Mouse (Mus musculus) kidney, postnatal 14 days (tissue): ENCODE results near the gene Sh3pxd2a.

ENCODE experiments used
- DNase-seq: peaks from one replicate; pipeline ENCODE4 v3.0.0; 2022; ENCODE audit warnings: mixed read lengths

The Sh3pxd2a gene

DNA sequence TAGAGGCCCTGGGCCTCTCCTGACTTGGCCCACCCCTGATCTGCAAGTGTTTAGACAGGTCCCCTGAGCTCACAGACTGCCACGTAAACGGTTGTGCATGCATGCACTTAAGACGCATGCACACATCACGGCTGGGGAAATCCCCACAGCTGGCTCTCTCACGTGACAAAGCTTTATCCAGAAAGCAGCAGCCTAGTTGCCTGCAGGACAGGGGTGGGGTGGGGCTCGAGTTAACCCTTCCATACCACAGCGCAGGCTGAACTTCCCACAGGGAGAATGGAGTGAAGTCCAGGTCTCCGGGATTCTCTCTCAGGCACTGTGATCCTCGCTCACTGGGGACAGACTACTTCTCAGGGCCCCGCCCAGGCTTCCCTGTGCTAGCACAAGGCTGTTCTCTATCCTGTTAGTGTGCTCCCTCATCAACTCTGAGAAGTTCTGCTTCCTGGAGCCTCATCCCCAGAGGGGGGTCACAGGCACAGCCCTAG is 133.4 kb downstream of the Sh3pxd2a start:
- peak; percentile 64 for DNase-seq

- no peak for DNase-seq
Observed at GRCm38 (mm10) chr19:47329102-47329501, 135.1 kb downstream of the Sh3pxd2a start.

DNA sequence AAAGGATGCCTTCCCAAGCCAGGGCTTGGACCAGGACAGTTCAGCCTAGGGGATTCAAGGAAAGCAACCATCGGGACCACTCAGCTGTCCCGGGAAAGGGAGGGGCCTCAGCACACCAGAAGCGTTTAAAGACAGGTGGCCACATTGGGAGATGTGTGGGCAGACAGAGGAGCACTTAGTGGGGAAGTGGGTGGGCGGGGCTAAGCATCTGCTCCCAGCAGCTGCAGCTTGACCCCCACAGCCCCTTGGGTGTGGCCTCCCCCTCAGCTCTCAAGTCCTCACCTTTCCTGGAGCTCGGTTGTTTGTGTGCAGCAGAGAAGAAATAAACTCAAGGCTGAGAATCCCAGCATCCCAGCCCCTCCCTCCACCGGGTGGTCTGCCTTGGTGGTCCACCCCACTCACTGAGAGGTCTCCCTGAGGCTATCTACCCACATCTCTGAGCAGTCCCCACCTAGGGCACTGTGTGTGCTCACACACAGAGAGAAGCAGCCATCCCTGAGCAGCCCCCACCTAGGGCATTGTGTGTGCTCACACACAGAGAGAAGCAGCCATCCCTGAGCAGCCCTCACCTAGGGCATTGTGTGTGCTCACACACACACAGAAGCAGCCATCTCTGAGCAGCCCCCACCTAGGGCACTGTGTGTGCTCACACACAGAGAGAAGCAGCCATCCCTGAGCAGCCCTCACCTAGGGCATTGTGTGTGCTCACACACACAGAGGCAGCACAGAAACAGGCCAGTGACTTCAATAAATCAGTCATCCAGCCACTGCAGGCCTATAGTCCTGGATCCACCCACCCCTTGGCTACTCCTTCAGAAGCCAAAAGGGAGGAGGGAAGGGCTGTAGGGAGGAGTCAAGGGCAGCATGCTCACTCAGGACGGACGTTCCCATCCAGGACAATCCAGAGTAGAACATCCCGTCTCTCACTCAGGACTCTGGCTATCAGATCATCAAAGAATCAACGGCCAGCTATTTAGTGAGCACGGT is 136.0 kb downstream of the Sh3pxd2a start:
- peak; percentile 42 for DNase-seq

DNA sequence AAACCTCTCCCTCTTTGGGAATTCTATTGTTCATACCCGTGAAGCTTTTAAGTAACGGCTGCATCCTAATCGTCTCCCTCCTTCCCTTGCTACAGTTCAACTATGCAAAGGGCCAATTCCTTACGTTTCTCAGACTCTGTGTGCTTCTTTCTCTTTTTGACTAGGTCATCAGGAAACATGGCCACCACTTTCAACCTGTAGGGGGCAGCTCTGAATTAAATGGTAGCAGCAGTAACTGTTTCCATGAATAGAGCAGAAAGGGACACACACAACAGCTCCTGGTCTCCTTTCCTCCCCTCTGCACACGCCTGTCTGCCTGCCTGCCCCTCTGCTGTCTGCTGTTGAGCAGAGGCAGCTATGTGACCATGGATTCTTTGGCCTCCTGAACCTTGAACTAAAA is 138.3 kb downstream of the Sh3pxd2a start:
- DNase-seq = peak; percentile 58

DNA sequence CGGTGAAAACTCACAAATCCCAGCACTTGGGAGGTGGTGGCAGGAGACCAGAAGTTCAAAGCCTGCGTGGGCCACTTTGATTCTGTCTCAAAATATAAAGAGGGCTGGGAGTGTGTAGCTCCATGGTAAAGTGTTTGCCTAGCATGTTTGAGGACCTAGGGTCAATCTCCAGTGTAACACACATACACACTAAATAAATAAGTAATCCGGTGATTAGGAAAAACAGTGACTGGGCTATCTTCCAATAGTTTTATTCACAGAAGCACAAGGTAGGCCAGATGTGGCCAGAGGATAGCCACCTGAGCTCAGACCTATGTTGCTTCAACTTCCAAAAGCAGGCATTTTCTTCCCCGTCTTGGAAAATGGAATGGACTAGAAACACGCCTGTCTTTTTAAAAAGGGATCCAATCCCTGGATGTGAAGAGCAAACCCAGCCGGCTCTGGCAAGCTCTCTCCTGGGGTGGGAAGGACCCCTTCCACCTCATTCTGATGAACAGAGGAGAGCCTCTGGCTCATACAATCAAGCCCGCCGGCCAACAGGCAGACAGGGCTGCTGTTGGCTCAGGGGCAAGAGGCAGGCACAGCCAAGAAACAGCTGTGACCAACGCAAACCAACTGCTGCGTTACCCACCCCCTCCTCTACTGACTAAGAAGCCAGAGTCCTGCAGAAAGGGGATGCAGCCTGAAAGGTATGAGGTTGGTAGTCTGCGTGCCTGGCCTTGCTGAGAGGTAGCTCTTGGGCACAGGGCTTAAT is 140.9 kb downstream of the Sh3pxd2a start:
- no peak for DNase-seq

DNA sequence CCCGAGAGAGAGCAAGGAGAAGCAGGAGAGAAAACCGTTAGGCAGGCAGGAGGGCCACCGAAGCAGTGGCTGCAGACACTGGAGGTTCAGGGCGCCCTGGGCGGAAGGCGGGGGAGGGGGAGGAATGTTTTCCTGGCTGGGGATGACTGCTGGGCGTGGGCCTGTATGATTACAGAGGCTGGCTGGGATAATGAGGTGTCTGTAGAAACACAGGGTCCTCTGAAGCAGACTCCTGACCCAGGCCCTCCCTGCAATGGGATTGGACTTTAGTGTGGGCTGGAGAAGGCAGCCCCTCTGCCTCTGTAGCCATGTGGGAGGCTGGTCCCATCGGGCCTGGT is 143.9 kb downstream of the Sh3pxd2a start:
- DNase-seq = peak; percentile 79

DNA sequence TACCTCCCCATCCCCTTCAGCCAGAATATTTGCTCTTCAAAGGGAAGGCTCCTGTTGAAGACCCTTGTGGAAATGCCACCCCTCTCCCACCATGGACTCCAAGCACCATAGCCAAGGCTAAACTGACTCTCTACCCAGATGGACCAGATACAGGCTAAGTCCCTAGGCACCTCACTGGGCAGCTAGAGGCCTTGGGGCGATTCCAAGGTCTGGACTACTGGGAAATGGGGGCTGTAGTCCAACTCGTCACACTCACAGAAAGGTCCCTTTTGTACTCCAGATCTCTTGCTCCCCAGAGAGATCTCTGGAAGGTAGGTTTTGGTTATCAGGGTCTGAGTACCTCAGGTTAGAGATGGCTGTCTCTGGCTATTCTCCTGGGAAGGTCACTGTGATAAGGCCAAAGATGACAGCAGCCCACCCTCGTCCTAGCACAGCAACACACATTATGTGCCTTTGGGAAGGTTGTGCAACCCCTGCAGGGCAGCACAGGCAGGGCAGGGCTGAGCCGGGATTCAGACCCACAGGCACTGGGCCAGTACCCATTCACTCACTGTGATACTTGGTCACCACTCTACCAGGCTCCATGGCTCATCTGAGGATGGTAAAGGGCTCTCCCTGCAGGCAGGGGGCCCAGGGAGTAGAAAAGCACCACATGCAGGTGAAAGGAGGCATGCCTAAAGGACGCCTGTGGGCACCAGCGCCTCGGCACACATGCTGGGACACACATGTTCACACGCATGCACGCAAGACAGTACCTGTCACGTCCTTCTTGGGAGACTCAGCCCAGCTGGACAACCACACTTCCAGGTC is 144.5 kb downstream of the Sh3pxd2a start:
- DNase-seq = no peak

DNA sequence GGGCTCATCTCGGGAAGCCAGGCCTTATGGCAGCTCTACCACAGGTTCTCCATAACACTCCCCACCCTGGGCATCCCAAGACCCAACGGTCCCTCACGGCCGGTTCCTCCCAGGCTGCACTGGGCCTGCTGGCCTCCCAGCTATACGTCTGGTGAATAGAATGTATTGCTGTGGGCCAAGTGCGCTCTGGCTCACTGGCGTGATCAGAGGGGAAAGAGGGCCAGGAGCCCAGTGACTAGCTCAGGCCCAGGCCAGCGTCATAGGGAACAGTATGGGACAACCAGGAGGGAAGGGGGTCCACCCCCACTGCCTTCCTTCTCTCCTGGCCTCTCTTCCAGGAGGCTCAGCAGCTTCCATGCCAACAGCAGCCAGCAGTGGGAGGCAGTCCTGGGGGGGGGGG is 145.1 kb downstream of the Sh3pxd2a start:
- DNase-seq = no peak

DNA sequence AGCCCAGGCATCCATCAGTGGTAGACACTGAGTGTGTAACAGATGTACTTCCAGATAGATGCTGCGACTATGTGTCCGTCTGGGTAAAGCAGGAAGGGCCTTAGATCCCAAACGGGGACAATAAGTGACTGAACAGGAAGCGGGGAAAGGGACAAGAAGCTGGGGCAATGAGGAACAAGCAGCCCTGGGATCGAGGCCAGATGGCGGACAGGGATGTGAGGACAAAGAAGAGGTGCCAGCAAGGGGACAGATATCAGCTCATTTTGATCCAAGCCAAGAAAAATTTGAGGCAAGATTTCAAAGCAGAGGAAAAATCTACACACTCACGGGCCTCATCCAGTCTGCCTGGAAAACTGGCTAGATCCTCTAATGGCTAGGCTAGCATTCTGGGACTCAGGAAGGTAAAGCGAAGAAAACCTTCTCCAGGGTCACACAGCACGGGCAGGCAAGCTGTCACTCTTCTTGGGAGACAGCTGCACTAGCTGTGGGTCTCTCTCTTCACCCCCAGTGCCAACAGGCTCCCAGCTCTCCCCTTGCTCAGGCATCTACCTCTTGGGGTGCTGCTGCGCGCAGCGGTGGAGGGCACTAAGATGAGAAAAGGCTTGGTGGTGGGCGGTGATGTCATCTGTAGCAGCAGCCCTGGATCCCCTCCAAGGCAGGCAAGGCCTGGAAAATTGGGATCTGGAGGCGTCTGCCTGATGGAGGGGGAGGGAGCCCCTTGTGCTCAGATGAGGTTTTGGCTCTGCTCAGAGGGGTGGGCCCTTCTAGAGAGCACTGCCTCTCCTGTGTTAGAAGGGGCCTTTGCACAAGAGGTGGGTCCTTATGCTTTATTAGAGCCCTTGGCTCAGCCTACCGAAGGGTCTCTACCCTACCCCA is 146.9 kb downstream of the Sh3pxd2a start:
- peak; percentile 55 for DNase-seq

- no peak for DNase-seq
Observed at GRCm38 (mm10) chr19:47316288-47317062, 147.7 kb downstream of the Sh3pxd2a start.

- DNase-seq = no peak
Observed at GRCm38 (mm10) chr19:47315917-47316265, 148.3 kb downstream of the Sh3pxd2a start.

DNA sequence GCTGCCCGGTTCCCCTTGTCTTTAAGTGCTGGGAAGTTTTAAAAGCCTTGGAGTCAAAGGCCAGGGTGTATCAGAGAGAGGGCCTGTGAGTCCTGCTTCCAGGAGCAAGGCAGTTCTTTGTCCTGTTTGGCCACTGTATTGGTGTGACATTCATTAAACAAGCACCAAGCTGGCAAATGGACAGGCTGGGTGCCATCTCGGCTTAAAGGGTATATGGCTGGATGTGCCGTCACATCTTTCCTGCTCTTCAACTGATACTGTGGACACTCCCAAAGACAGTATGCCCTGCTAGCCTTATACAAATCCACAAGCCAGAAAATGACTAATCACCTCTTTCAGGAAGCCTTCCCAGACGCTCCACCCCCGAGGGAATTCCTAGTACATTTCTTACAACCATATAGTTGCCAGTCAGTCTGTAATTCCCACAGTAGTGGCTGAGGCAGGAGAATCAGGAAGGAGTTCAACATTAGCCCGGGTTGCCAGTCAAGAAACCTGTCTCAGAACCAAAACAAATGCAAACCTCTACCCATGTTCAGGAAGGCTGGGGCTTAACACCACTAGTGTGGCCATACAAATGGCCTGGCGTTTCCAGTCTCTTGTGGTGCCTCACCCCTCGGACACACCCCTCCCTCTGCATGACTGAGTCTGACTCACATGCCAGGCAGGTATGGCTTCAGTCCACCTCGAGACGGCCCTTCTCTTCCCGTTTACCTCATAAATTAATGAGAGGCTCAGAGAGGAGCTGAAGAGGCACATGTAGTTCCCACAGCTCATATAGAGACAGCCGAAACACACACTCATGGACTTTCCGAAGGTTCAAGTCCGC is 148.9 kb downstream of the Sh3pxd2a start:
- DNase-seq = no peak

DNA sequence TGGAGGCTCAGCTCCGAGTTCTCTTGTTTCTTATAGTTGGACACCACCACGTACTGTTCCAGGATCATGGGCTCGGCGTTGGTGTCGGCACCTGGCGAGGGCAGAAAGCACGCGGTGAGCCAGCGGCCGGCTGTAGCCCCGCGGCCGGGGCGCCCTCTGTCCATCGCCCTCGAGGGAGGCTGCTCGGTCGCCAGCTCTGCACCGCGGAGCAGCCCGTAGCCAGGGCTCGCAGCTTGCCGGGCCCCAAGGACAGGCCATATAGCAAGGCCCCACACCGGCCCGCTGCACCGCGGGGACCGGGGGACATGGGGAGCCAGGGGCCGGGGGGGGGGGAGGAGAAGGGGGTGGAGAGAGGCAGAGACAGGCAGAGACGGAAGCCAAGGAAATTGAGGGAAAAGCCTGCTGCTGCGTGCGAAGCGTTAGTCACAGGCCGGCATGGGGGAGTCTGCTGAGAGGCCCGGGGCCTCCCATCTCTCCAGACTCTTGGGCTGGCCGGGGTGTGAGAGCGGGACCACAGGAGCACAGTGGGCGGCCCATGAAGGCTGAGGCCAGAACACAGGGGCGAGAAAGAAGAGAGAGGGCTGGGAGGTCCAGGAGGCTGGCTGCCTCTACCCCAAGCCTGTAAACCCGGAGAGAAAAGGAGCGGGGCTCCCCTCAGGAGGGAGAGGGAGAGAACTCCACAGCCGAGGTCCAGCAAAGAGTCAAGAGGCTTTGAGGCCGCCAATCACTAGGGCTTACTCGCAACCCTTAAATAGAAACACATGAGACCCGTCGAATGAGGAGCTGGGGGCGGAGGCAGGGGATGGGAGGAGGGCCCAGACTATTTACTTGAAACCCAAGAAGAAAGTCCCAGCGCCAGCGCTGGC is 149.9 kb downstream of the Sh3pxd2a start:
- peak; percentile 81 for DNase-seq

DNA sequence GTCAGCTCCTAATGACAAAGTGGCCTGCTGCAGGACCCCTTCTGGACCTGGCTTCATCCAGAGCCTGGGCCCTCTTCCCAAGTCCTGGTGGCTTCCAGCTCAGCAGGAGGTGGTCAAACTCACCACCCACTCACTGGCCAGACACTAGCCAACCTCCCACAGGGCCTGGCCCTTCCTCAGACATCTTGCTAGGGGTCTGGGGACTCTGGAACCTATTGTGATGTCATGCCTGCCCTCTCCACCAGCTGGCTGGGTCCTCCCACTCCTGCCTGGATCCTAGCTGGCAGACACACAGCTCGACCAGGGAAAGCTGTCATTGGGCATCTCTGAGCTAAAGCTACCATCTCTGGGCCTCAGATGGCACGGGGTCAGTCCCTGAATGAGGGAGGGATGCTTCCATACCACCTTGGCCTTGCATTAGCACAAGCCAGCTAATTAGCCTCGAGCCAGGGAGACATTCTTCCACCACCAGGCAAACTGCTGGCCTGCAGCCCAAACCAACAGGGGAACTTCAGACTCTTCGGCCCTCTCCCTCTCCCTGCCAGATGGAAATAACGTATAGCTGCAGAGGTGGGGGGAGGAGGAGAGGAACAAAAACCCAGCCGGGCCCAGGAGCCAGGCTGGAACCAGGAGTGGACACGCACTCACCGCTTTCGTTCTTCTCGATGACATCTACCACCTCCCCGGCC is 150.7 kb downstream of the Sh3pxd2a start:
- DNase-seq = peak; percentile 63

GRCm38 (mm10) chr19:47311162-47311561 is 153.0 kb downstream of the Sh3pxd2a start:
- DNase-seq = no peak

- no peak for DNase-seq
Observed at GRCm38 (mm10) chr19:47309824-47310223, 154.4 kb downstream of the Sh3pxd2a start.

DNA sequence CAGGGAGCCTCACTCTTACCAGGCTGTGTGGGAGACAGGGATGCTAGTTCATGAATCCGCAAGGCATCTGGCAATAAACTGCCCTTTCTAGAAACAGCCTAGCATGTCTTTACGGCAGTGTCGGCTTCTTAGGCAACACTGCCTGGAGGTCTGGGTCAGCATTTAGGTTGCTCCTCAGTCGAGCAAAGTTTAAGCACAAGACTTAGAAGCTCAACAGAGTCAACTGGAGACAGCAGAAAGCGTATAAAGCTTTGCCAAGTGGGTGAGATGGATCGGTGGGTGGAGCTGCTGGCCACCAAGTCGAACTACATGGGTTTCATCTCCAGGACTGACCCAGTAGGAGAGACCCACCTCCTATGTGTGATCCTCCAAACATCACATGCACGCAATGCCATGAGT is 157.3 kb downstream of the Sh3pxd2a start:
- no peak for DNase-seq

DNA sequence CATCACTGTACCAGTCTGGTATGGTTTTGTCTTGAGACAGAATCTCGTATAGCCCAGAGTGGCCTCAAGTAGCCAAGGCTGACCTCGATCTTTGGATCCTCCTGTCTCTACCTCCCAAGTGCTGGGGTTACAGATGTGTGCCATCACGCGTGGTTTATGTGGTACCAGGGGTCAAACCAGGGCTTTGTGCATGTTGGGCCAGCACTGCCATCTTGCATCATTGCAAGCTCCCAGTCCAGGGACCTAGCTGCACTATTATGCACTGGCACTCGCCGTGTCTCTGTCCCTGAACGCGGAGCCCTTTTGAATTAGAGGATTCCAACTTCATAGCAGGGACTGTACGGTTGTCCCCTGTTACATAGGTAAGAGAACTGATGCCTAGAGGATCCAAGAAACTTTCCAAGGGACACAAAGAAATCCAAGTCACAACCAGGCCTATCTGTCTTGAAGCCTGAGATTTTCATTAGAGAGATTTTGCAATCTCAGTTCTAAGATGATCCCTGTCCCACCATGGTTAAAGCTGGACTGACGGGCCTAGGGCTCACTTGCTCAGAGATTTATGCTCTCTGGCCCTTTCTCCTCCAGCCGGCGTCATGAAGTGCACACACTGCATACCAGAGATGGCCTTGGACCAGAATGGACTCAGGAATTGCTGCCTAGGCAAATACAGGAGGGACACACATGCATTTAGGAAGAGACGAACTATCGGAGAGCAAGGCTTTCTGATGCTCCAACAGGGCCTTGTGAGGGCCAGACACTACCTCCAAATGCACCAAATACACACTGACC is 157.9 kb downstream of the Sh3pxd2a start:
- DNase-seq = peak; percentile 70
